Mouse (Mus musculus) T-helper 1 cell (primary cell): ENCODE results near the gene Ap1s3.

Experiments used
- in situ Hi-C: fragments of 300-600 bp; cut with MboI, MseI; formaldehyde crosslinking; loops from one replicate; pipeline ENCODE4 v1.15.1; 2025; ENCODE audit warnings: high pct_unique_total_duplicates

The Ap1s3 gene

GRCm38 (mm10) chr1:79671543-79672337 is at the start of gene Ap1s3:
Gene Ap1s3 (minus strand): TSS chr1:79671972.
- in situ Hi-C loops, result no loop called here

GRCm38 (mm10) chr1:79714152-79714923 is 42.6 kb upstream of the Ap1s3 start:
- in situ Hi-C loops, result no loop called here

GRCm38 (mm10) chr1:79713081-79713480 is 41.3 kb upstream of the Ap1s3 start:
- in situ Hi-C loops, result no loop called here

GRCm38 (mm10) chr1:79711147-79712126 is 39.7 kb upstream of the Ap1s3 start:
- in situ Hi-C loops, result no loop called here

- in situ Hi-C loops, result no loop called here
Observed at GRCm38 (mm10) chr1:79710678-79711077, 38.9 kb upstream of the Ap1s3 start.

- in situ Hi-C loops, result no loop called here
Observed at GRCm38 (mm10) chr1:79710216-79710615, 38.4 kb upstream of the Ap1s3 start.

GRCm38 (mm10) chr1:79707383-79707782 is 35.6 kb upstream of the Ap1s3 start:
- in situ Hi-C loops, result no loop called here

- in situ Hi-C loops, result no loop called here
Observed at GRCm38 (mm10) chr1:79706707-79707106, 34.9 kb upstream of the Ap1s3 start.

- in situ Hi-C loops, result no loop called here
Observed at GRCm38 (mm10) chr1:79704672-79705071, 32.9 kb upstream of the Ap1s3 start.

GRCm38 (mm10) chr1:79703520-79703919 is 31.7 kb upstream of the Ap1s3 start:
- in situ Hi-C loops, result no loop called here

GRCm38 (mm10) chr1:79698506-79698905 is 26.7 kb upstream of the Ap1s3 start:
- in situ Hi-C loops, result loop anchor here (25.0 kb wide), 1 partner anchor 786 kb away; no protein-coding TSS in a partner anchor

- in situ Hi-C loops, result loop anchor here (25.0 kb wide), 1 partner anchor 785 kb away; no protein-coding TSS in a partner anchor
Observed at GRCm38 (mm10) chr1:79697382-79697781, 25.6 kb upstream of the Ap1s3 start.

GRCm38 (mm10) chr1:79696933-79697332 is 25.2 kb upstream of the Ap1s3 start:
- in situ Hi-C loops, result loop anchor here (25.0 kb wide), 1 partner anchor 785 kb away; no protein-coding TSS in a partner anchor

- in situ Hi-C loops, result loop anchor here (25.0 kb wide), 1 partner anchor 780 kb away; no protein-coding TSS in a partner anchor
Observed at GRCm38 (mm10) chr1:79692482-79692881, 20.7 kb upstream of the Ap1s3 start.

GRCm38 (mm10) chr1:79687254-79687653 is 15.5 kb upstream of the Ap1s3 start:
- in situ Hi-C loops, result loop anchor here (10.0 to 25.0 kb wide), 2 partner anchors 232 to 775 kb away; no protein-coding TSS in a partner anchor

- in situ Hi-C loops, result loop anchor here (5.0 to 25.0 kb wide), 3 partner anchors 229 to 962 kb away; no protein-coding TSS in a partner anchor
Observed at GRCm38 (mm10) chr1:79684027-79684426, 12.3 kb upstream of the Ap1s3 start.

GRCm38 (mm10) chr1:79682936-79683335 is 11.2 kb upstream of the Ap1s3 start:
- in situ Hi-C loops, result loop anchor here (5.0 to 25.0 kb wide), 3 partner anchors 228 to 961 kb away; no protein-coding TSS in a partner anchor

- in situ Hi-C loops, result loop anchor here (5.0 to 25.0 kb wide), 3 partner anchors 226 to 958 kb away; no protein-coding TSS in a partner anchor
Observed at GRCm38 (mm10) chr1:79680777-79681176, 9.0 kb upstream of the Ap1s3 start.

GRCm38 (mm10) chr1:79678117-79678684 is 6.4 kb upstream of the Ap1s3 start:
- in situ Hi-C loops, result loop anchor here (25.0 kb wide), 1 partner anchor 766 kb away; no protein-coding TSS in a partner anchor

- in situ Hi-C loops, result loop anchor here (25.0 kb wide), 1 partner anchor 763 kb away; no protein-coding TSS in a partner anchor
Observed at GRCm38 (mm10) chr1:79675716-79676115, 3.9 kb upstream of the Ap1s3 start.
